Mouse (Mus musculus): Measurements from ENCODE around the gene AC141477.1.

Gene AC141477.1

DNA sequence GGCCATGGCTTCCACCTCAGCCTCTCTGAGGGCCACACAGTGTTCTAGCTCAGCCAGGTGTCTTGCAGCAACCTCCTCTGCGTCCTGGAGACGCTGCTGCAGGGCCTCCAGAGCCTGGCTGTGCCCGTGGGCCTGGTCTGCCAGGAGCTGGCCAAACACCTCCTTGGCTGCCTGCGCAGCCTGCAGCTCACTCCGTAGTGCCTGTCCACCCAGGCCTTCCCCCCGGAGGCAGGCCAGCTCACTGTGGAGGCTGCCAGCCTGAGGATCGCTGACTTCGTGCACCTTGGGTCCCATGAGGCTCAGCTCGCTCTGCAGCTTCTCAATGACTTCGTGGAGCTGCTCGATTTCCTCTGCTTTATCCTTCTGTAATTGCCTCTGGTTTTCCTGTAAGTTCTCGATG lies 47.6 kb downstream of the AC141477.1 start:
- no peak for DNase-seq

DNA sequence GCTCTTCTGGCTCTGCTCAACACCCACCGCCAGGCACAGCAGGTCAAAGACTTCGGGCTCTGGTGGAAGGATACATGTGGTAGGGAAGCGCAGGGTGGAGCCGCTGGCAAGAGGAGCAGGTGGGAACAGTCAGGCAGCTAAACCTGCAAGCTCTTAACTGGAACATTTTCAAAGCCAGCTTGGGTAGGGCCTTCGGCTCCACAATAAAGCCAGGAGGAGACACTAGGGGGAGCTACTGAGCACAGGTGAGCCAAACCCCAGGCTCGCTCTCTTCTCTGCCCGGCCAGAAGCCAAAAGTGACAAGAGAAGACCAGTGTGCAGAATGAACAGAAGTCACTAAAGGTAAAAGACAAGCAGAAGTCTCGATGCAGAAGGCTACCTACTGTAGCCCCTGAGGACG lies 48.5 kb downstream of the AC141477.1 start:
- DNase-seq: peak; percentile 23

DNA sequence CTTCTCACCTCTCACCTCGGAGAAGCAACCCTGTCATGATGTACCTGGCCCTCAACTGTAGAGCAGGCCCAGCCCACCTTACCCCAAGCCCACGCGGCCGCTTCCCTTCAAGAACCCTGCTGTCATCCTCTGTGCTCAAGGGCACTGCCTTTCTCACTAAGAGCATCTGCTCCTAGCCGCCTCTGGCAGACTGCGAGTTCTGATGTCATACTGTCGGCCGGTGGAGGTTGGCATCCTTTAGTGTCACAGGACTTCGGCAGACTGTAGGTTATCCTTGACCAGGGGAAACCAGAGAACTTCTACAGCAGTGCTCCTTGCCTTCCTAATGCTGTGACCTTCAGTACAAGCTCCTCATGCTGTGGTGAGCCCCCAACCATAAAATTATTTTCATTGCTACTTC lies 49.1 kb downstream of the AC141477.1 start:
- DNase-seq: no peak

Data from right cerebral cortex, postnatal 25 days (tissue).